Mouse (Mus musculus) ES-E14 (cell line): ENCODE data around the gene Pttg1.

ENCODE experiments used
- CHD2 ChIP-seq: IDR thresholded peaks from 2 replicates; pipeline ENCODE4 v1.6.1; 2014; ENCODE audit warnings: mild to moderate bottlenecking, low read depth, low read length, inconsistent platforms
- HCFC1 ChIP-seq: IDR thresholded peaks from 2 replicates; pipeline ENCODE4 v1.6.1; 2012; ENCODE audit warnings: low read length, inconsistent platforms, borderline replicate concordance; ENCODE audit not compliant: insufficient read depth
- MAFK ChIP-seq: IDR thresholded peaks from 2 replicates; pipeline ENCODE4 v1.6.1; 2014; ENCODE audit warnings: mild to moderate bottlenecking, low read depth, low read length, inconsistent platforms; ENCODE audit not compliant: insufficient read depth
- ZC3H11A ChIP-seq: IDR thresholded peaks from 2 replicates; pipeline ENCODE4 v1.6.1; 2012; ENCODE audit warnings: low read depth, mild to moderate bottlenecking, inconsistent platforms, low read length, borderline replicate concordance
- ZNF384 ChIP-seq: IDR thresholded peaks from 2 replicates; pipeline ENCODE4 v1.6.1; 2012; ENCODE audit warnings: low read depth, low read length, inconsistent platforms

GRCm38 (mm10) chr11:43385716-43386115, 40.3 kb downstream of the Pttg1 start:
- TF ChIP-seq CHD2 = no peak
- no peak for TF ChIP-seq MAFK
- TF ChIP-seq HCFC1 = no peak
- TF ChIP-seq ZC3H11A = no peak
- no peak for TF ChIP-seq ZNF384
